Mouse (Mus musculus) macrophage (primary cell): ENCODE results near the gene Clstn2. TPM values are rescaled to one million over a fixed set of nuclear protein-coding genes. Genes with fewer than 3 reads are reported as not detected.

ENCODE experiments used
- H3K27ac ChIP-seq: fragments of 350-480 bp; formaldehyde crosslinking; 2 replicates; pipeline ENCODE4 v1.9.0; 2021
- H3K36me3 ChIP-seq: fragments of 350-480 bp; formaldehyde crosslinking; 2 replicates; pipeline ENCODE4 v1.9.0; 2021; ENCODE audit errors: inconsistent target
- H3K4me3 ChIP-seq: fragments of 350-480 bp; formaldehyde crosslinking; 2 replicates; pipeline ENCODE4 v1.9.0; 2021; ENCODE audit errors: inconsistent target
- H3K79me2 ChIP-seq: fragments of 350-480 bp; formaldehyde crosslinking; 2 replicates; pipeline ENCODE4 v1.9.0; 2021; ENCODE audit errors: inconsistent target
- WGBS: methylation state at CpG from one replicate; pipeline ENCODE4 v1.1.7; 2026; ENCODE audit warnings: inconsistent platforms; ENCODE audit not compliant: missing documents; 5-methylcytosine and 5-hydroxymethylcytosine counted together
- polyA plus RNA-seq: library from polyadenylated mRNA; stranded (reverse); fragments of 250-400 nt; gene quantifications from 3 replicates; pipeline ENCODE4 v1.2.4, GENCODE M21; 2018; ENCODE audit warnings: inconsistent platforms

Clstn2 gene
- polyA plus RNA-seq, 1 experiment from 2014 or later = not detected

- WGBS = 91% methylated on average over 2 of the region's 2 CpGs
- no peak overlapping the region for H3K27ac ChIP-seq
- no peaks in the 10 kb centered on the region for H3K36me3 ChIP-seq
- H3K4me3 ChIP-seq = no peak overlapping the region
- no peaks in the 10 kb centered on the region for H3K79me2 ChIP-seq
Measured at GRCm38 (mm10) chr9:97490591-97491176, 542.3 kb downstream of the Clstn2 start.

- no peaks in the 10 kb centered on the region for H3K79me2 ChIP-seq
- H3K27ac ChIP-seq = no peak overlapping the region
- no peaks in the 10 kb centered on the region for H3K36me3 ChIP-seq
- WGBS = 82% methylated on average over 7 of the region's 7 CpGs
- H3K4me3 ChIP-seq = no peak overlapping the region
Measured at GRCm38 (mm10) chr9:97486826-97487225, 546.2 kb downstream of the Clstn2 start.

DNA sequence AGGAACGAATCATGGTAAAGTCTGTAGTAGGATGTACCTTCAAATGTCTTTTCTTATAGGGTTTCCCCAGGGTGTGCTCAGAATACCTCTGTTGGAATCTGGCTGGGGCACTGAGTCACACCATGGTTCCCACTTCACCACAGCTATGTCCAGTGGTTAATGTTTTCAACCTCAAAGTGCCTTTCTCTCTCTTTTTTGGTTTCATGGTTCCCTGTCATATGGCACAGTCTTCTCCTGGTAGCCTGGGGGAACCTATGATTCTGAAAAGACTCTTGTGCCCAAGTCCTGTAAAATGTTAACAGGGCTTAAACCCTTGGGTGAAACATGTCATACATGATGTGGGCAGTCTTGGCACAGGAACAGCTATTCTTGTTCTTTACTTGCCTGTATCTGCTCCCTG is 551.8 kb downstream of the Clstn2 start:
- Histone ChIP-seq H3K79me2 (no peaks in the 10 kb centered on the region), H3K27ac (no peak overlapping the region), H3K4me3 (no peak overlapping the region), H3K36me3 (no peaks in the 10 kb centered on the region)
- WGBS = 57% methylated on average over 1 of the region's 1 CpGs

- H3K4me3 ChIP-seq = no peak overlapping the region
- H3K27ac ChIP-seq = no peak overlapping the region
- H3K36me3 ChIP-seq = no peaks in the 10 kb centered on the region
- no peaks in the 10 kb centered on the region for H3K79me2 ChIP-seq
- 47% methylated on average over 2 of the region's 2 CpGs for WGBS
Measured at GRCm38 (mm10) chr9:97476961-97477360, 556.0 kb downstream of the Clstn2 start.

DNA sequence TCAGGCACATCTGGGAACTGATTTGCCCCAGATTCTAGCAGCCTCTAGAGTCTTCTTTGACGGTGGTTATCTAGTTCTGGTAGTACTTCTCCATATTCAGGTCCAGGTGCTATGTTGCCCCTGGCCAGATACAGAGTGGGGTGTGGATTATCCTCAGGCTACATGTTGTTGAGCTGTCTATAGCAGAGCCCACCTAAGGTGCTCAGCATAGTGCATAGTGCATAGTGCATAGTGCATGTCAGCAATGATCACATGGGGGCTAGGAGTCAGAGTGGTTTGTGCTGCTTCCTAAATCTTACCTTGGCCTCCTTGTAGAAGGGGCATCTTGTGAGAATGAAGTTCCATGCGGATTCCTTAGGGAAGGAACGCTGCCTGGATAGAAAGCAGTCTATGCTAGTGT is 556.5 kb downstream of the Clstn2 start:
- no peak overlapping the region for H3K4me3 ChIP-seq
- H3K36me3 ChIP-seq = no peaks in the 10 kb centered on the region
- WGBS = 92% methylated on average over 3 of the region's 3 CpGs
- H3K27ac ChIP-seq = no peak overlapping the region
- H3K79me2 ChIP-seq = no peaks in the 10 kb centered on the region

- Histone ChIP-seq H3K27ac (no peak overlapping the region), H3K36me3 (no peaks in the 10 kb centered on the region)
- WGBS = 87% methylated on average over 6 of the region's 6 CpGs
Measured at GRCm38 (mm10) chr9:97474896-97475295, 558.1 kb downstream of the Clstn2 start.

GRCm38 (mm10) chr9:97471014-97471591 is 561.9 kb downstream of the Clstn2 start:
- 88% methylated on average over 7 of the region's 7 CpGs for WGBS
- H3K4me3 ChIP-seq = no peak overlapping the region
- H3K27ac ChIP-seq = no peak overlapping the region
- no peaks in the 10 kb centered on the region for H3K36me3 ChIP-seq
- H3K79me2 ChIP-seq = no peaks in the 10 kb centered on the region

More at GRCm38 (mm10) chr9:97474896-97475295, 558.1 kb downstream of the Clstn2 start:
- no peak overlapping the region for H3K4me3 ChIP-seq
- no peaks in the 10 kb centered on the region for H3K79me2 ChIP-seq

- Histone ChIP-seq H3K36me3 (no peaks in the 10 kb centered on the region), H3K79me2 (no peaks in the 10 kb centered on the region), H3K4me3 (no peak overlapping the region), H3K27ac (no peak overlapping the region)
- 58% methylated on average over 6 of the region's 6 CpGs for WGBS
Measured at GRCm38 (mm10) chr9:97460452-97460851, 572.5 kb downstream of the Clstn2 start.

- H3K27ac ChIP-seq = no peak overlapping the region
- H3K79me2 ChIP-seq = no peaks in the 10 kb centered on the region
- no peaks in the 10 kb centered on the region for H3K36me3 ChIP-seq
- WGBS = 63% methylated on average over 4 of the region's 4 CpGs
- H3K4me3 ChIP-seq = no peak overlapping the region
Measured at GRCm38 (mm10) chr9:97459745-97460144, 573.2 kb downstream of the Clstn2 start.

DNA sequence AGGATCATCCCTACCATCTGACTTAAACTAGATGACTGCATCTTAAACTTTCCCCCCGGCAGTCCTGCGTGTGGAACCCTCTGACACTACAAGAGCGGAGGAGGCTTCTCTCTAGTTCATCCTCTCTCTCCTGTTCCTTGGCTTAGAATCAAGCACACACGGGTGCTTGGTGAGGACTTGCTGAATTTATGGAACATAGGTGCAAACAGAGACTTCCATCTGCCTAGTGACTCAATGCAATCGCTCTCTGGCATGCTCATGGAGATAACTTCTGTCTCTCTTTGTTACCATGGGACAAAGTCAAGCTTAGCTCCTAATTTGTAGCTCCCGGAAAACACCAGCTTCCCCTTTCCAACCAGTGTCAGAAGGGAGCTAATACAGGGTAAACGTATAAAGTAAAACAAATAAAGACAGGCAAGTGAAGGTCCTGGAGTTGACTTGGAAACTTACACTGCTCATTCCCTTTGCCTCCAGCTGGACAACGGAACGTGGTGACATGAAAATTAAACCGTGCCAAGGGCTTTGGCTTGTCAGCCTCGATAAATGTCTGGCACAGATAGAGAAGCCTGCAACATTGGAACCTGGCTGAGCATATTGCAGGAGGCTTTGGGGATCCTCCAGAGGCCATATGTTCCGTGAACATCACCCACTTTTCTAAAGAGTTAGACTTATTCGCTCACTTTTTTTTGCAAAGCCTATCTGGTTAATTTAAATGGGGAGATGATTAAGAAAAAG is 583.5 kb downstream of the Clstn2 start:
- H3K27ac ChIP-seq = no peak overlapping the region
- H3K79me2 ChIP-seq = no peaks in the 10 kb centered on the region
- no peak overlapping the region for H3K4me3 ChIP-seq
- H3K36me3 ChIP-seq = no peaks in the 10 kb centered on the region
- 74% methylated on average over 13 of the region's 13 CpGs for WGBS

- no peak overlapping the region for H3K27ac ChIP-seq
- WGBS = 91% methylated on average over 7 of the region's 7 CpGs
- H3K79me2 ChIP-seq = no peaks in the 10 kb centered on the region
- no peaks in the 10 kb centered on the region for H3K36me3 ChIP-seq
- no peak overlapping the region for H3K4me3 ChIP-seq
Measured at GRCm38 (mm10) chr9:97439872-97440636, 592.9 kb downstream of the Clstn2 start.

GRCm38 (mm10) chr9:97434666-97435065 is 598.3 kb downstream of the Clstn2 start:
- no peak overlapping the region for H3K27ac ChIP-seq
- no peaks in the 10 kb centered on the region for H3K79me2 ChIP-seq
- no peak overlapping the region for H3K4me3 ChIP-seq
- WGBS = 64% methylated on average over 3 of the region's 3 CpGs
- H3K36me3 ChIP-seq = no peaks in the 10 kb centered on the region

GRCm38 (mm10) chr9:97429885-97430449 is 603.0 kb downstream of the Clstn2 start:
- no peaks in the 10 kb centered on the region for H3K79me2 ChIP-seq
- H3K4me3 ChIP-seq = no peak overlapping the region
- H3K27ac ChIP-seq = no peak overlapping the region
- H3K36me3 ChIP-seq = no peaks in the 10 kb centered on the region
- 86% methylated on average over 1 of the region's 1 CpGs for WGBS

- no peaks in the 10 kb centered on the region for H3K79me2 ChIP-seq
- H3K36me3 ChIP-seq = no peaks in the 10 kb centered on the region
- no peak overlapping the region for H3K27ac ChIP-seq
- 85% methylated on average over 7 of the region's 7 CpGs for WGBS
- no peak overlapping the region for H3K4me3 ChIP-seq
Measured at GRCm38 (mm10) chr9:97428127-97428526, 604.9 kb downstream of the Clstn2 start.
